Mouse (Mus musculus) forebrain, embryonic 10.5 days (tissue): ENCODE measurements around the gene Hoxa1. TPM values are rescaled to one million over a fixed set of nuclear protein-coding genes. Genes with fewer than 3 reads are reported as not detected.

ENCODE experiments used
- DNase-seq: peaks from one replicate; pipeline ENCODE4 v3.0.0-alpha.2; 2017; ENCODE audit warnings: low spot score; ENCODE audit errors: extremely low spot score
- H3K27ac ChIP-seq: fragments of 300-500 bp; sonication (generic); 2 replicates; pipeline ENCODE4 v1.5.1; 2016; ENCODE audit warnings: mild to moderate bottlenecking
- H3K27me3 ChIP-seq: fragments of 300-500 bp; sonication (generic); 2 replicates; pipeline ENCODE4 v1.6.1; 2016; ENCODE audit warnings: mild to moderate bottlenecking; ENCODE audit not compliant: poor library complexity, severe bottlenecking
- H3K36me3 ChIP-seq: fragments of 300-500 bp; sonication (generic); replicated peaks from 2 replicates; pipeline ENCODE4 v1.6.1; 2016; ENCODE audit warnings: mild to moderate bottlenecking, moderate library complexity
- H3K4me1 ChIP-seq: fragments of 300-500 bp; sonication (generic); 2 replicates; pipeline ENCODE4 v1.6.1; 2016
- H3K4me3 ChIP-seq: fragments of 300-500 bp; sonication (generic); 2 replicates; pipeline ENCODE4 v1.5.1; 2016; ENCODE audit warnings: mild to moderate bottlenecking, moderate library complexity
- H3K9me3 ChIP-seq: fragments of 300-500 bp; sonication (generic); 2 replicates; pipeline ENCODE4 v1.6.1; 2016; ENCODE audit warnings: mild to moderate bottlenecking, moderate library complexity
- WGBS: fragments of 180-500 bp; shearing (Covaris S2); methylation state at CpG from one replicate; pipeline ENCODE4 v1.1.7; 2016; 5-methylcytosine and 5-hydroxymethylcytosine counted together
- polyA plus RNA-seq: library from polyadenylated mRNA; unstranded; fragments of >200 nt; fragmentation: Nextera tagmentation; extraction: Ambion mirVana; gene quantifications from 2 replicates; pipeline ENCODE4 v1.2.1, GENCODE M21; 2016

The Hoxa1 gene
- polyA plus RNA-seq, 1 experiment from 2014 or later = not detected

DNA sequence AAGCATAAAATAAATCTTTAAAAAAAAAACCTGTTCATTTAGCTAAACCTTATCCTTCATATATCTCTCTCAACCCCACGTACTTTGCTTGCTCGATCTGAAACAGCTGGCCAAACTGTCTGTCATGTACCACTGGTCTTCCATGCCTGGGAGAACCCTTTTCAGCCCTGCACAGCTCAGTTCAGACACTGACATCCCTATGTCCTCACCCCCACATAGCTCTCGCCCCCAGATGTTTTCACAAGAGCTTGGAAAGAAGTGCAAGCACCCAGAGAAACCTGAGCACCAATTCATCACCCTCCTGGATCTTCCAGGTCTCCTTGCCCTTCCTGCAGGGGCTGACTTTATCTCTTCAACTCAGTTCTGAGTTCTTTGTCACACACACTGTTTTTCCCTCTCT, 36.9 kb downstream of the Hoxa1 start:
- WGBS = 76% methylated on average over 3 of the region's 3 CpGs
- DNase-seq = no peak

GRCm38 (mm10) chr6:52118903-52119635, 39.0 kb downstream of the Hoxa1 start:
- WGBS = 58% methylated on average over 6 of the region's 6 CpGs
- H3K27me3 ChIP-seq = peaks cover 25% of the 10 kb centered on the region
- no peaks in the 10 kb centered on the region for H3K36me3 ChIP-seq
- no peak for DNase-seq
- no peaks in the 10 kb centered on the region for H3K9me3 ChIP-seq
- H3K4me3 ChIP-seq = no peak overlapping the region
- H3K27ac ChIP-seq = no peak overlapping the region
- H3K4me1 ChIP-seq = peaks cover 28% of the 10 kb centered on the region

More for the DNA sequence above, 36.9 kb downstream of the Hoxa1 start:
- Histone ChIP-seq H3K27ac (no peak overlapping the region), H3K9me3 (no peaks in the 10 kb centered on the region), H3K36me3 (no peaks in the 10 kb centered on the region), H3K4me1 (peaks cover 17% of the 10 kb centered on the region), H3K4me3 (no peak overlapping the region), H3K27me3 (peaks cover 17% of the 10 kb centered on the region)

DNA sequence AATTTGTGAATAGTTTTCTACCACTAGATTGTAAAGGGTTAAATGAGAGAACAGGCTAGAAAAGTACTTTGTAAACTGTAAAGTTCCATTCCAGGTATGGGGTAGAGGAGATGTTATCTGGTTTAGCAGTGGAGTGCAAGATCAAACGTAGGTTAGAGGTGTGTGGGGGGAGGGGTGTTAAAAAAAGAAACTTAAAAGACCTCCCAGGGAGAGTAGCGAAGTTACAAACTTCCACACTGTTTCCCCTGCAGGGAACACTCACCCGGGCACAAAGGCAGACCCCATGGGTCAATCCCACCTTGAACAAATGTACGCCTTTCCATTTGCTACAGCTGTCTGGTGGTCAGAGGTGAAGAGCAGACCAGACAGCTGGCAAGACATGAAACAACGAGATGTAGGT, 42.2 kb downstream of the Hoxa1 start:
- DNase-seq = no peak

DNA sequence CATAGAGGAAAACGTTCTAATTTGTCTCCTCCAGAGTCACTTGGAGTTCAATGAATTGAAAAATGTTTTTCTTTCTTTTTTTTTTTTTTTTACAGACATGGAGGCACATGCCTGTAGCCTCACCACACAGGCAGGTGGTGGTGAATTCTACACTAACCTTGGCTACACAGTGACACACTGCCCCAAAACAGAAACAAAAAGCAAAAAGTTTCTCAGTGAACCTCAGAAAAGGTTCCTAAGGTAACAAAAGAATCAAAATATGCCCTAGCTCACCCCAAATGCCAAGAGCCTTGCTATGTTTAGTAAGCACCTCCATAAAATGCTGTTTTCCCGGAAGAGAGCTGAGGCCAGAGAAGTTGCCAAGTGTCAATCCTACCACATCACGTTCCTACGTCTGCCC, 46.3 kb downstream of the Hoxa1 start:
- DNase-seq = no peak
- 84% methylated on average over 4 of the region's 4 CpGs for WGBS
- Histone ChIP-seq H3K27me3 (peaks cover 14% of the 10 kb centered on the region), H3K4me1 (peaks cover 17% of the 10 kb centered on the region), H3K36me3 (no peaks in the 10 kb centered on the region), H3K9me3 (no peaks in the 10 kb centered on the region), H3K4me3 (no peak overlapping the region), H3K27ac (no peak overlapping the region)

More for the DNA sequence above, 42.2 kb downstream of the Hoxa1 start:
- H3K27ac ChIP-seq = no peak overlapping the region
- no peaks in the 10 kb centered on the region for H3K9me3 ChIP-seq
- WGBS = 19% methylated on average over 5 of the region's 5 CpGs
- H3K4me1 ChIP-seq = peaks cover 28% of the 10 kb centered on the region
- no peaks in the 10 kb centered on the region for H3K36me3 ChIP-seq
- peaks cover 25% of the 10 kb centered on the region for H3K27me3 ChIP-seq
- H3K4me3 ChIP-seq = no peak overlapping the region

- H3K4me1 ChIP-seq = peaks cover 13% of the 10 kb centered on the region
- peaks cover 18% of the 10 kb centered on the region; the same call in 1 of the 2 replicates for H3K27me3 ChIP-seq
- 88% methylated on average over 3 of the region's 3 CpGs for WGBS
- no peaks in the 10 kb centered on the region for H3K9me3 ChIP-seq
- H3K4me3 ChIP-seq = no peak overlapping the region
- no peak for DNase-seq
- H3K36me3 ChIP-seq = no peaks in the 10 kb centered on the region
- no peak overlapping the region for H3K27ac ChIP-seq
These were observed 50.7 kb downstream of the Hoxa1 start for GRCm38 (mm10) chr6:52107400-52107799.

DNA sequence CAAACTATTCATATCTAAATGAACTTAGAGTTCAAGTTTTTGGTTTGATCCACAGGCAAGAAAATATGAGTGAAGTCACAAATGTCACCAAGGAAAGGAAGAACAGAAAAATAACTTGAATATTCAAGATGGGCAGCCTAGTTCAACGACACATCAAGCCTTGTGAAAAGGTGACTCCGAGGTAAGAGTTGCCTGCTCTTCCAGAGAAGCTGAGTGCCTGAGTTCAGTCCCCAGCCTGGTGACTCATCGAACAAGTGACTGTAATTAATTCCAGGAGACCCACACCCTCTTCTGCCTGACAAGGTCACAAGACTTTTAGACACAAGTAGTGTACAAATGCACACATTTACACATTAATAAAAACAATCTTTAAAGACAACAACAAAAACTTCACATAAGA, 51.4 kb downstream of the Hoxa1 start:
- Histone ChIP-seq H3K4me3 (no peak overlapping the region), H3K27me3 (peaks cover 18% of the 10 kb centered on the region; the same call in 1 of the 2 replicates), H3K4me1 (peaks cover 13% of the 10 kb centered on the region), H3K27ac (no peak overlapping the region), H3K36me3 (no peaks in the 10 kb centered on the region), H3K9me3 (no peaks in the 10 kb centered on the region)
- WGBS = 67% methylated on average over 3 of the region's 3 CpGs
- no peak for DNase-seq

DNA sequence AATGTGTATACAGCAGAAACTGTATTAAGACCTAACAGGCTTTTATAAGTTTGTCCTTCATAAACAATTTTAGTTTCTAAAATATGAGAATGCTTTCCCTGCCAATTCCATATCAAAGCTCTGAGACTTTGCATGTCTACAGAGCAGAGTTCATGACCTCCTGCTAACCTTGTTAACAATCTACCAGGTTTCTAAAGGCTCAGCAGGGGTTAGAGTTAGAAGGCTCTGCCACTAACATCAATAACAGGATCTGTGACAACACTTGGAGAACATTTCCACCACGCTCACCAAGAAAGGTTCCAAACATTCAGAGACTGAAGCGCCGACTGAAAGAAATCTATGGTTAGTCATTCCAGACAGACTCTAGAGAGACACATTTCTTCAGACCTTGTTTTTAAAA, 51.9 kb downstream of the Hoxa1 start:
- 46% methylated on average over 3 of the region's 3 CpGs for WGBS
- Histone ChIP-seq H3K4me3 (no peak overlapping the region), H3K27me3 (peaks cover 18% of the 10 kb centered on the region; the same call in 1 of the 2 replicates), H3K27ac (no peak overlapping the region), H3K9me3 (no peaks in the 10 kb centered on the region), H3K36me3 (no peaks in the 10 kb centered on the region), H3K4me1 (peaks cover 13% of the 10 kb centered on the region)
- DNase-seq = no peak

Other genes with a start within 250 kb of the Hoxa1 start
- 7.7 and 9.0 TPM in 2 replicates for gene Skap2, start 145.8 kb downstream of the Hoxa1 start, polyA plus RNA-seq
- not detected in 2 replicates for gene Hoxa2, start 6.5 kb upstream of the Hoxa1 start, polyA plus RNA-seq
- not detected in 2 replicates for gene 5730596B20Rik, start 19.2 kb upstream of the Hoxa1 start, polyA plus RNA-seq
- not detected in 2 replicates for gene Hoxa4, start 33.4 kb upstream of the Hoxa1 start, polyA plus RNA-seq
- gene Hoxa5, start 46.3 kb upstream of the Hoxa1 start, polyA plus RNA-seq = not detected in 2 replicates
- gene Hoxa6, start 50.4 kb upstream of the Hoxa1 start, polyA plus RNA-seq = not detected in 2 replicates
- gene Hoxa3, start 55.0 kb upstream of the Hoxa1 start, polyA plus RNA-seq = not detected in 2 replicates
- not detected in 2 replicates for gene Gm28308, start 55.0 kb upstream of the Hoxa1 start, polyA plus RNA-seq
- gene Hoxa7, start 63.5 kb upstream of the Hoxa1 start, polyA plus RNA-seq = not detected in 2 replicates
- not detected in 2 replicates for gene Hoxa9, start 72.8 kb upstream of the Hoxa1 start, polyA plus RNA-seq
- not detected in 2 replicates for gene Hoxa10, start 82.5 kb upstream of the Hoxa1 start, polyA plus RNA-seq
- not detected in 2 replicates for gene Hoxa11, start 87.5 kb upstream of the Hoxa1 start, polyA plus RNA-seq
- not detected in 2 replicates for gene Hoxa13, start 102.6 kb upstream of the Hoxa1 start, polyA plus RNA-seq
- not detected in 2 replicates for gene Evx1, start 155.2 kb upstream of the Hoxa1 start, polyA plus RNA-seq